Mouse (Mus musculus): ENCODE results near the gene Pptc7. TPM values are rescaled to one million over a fixed set of nuclear protein-coding genes. Genes with fewer than 3 reads are reported as not detected.

Pptc7 gene
- polyA plus RNA-seq, 1 experiment: 20.1 TPM

DNA sequence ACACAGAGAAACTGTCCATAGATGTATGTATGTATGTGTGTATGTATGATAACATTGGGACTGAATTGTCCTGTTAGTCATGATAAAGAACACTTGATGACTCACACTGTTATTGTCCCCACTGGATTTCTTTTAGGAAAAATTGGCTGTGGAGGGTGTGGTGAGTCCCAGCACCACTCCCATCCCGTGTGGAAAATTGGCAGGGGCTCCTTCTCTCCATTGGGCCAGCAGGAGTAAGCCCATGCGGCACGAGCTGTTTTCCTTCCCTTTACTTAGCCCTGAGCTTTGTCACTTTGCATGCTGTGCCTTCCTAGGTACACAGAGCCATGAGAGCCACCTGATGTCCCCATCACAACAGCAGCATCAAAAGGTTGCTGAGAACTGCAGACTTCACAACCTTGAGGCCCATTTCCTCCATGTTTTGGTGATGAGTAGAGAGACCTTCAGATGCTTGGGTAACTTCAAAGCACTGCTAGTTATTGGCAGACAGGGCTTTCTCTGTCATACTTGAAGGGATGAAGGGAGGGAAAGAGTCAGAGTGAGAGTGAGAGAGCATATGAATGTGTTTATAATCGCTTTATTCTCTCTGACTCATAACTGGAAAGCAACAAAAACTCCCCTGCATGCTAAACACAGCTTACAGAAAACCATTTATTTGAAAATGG lies 4.1 kb downstream of the Pptc7 start:
- H3K4me3 ChIP-seq (ENCODE audit: low read depth, low read length): no peak overlapping the region
- H3K4me1 ChIP-seq (ENCODE audit: control insufficient read depth, insufficient read depth, insufficient read length, low read length): peaks cover 43% of the 10 kb centered on the region; the same call in 1 of the 2 replicates
- H3K36me3 ChIP-seq (ENCODE audit: control insufficient read depth, insufficient read depth, low read length): peaks cover 7% of the 10 kb centered on the region; the same call in 1 of the 2 replicates
- no peaks in the 10 kb centered on the region for H3K27me3 ChIP-seq (ENCODE audit: control insufficient read depth, insufficient read depth, low read length)
- whole genome bisulfite sequencing: 40% methylated on average over 4 of the region's 4 CpGs
- TF ChIP-seq POLR2A (IDR thresholded peaks at IDR 0.05; ENCODE audit: low read depth, low read length) (no peak), CTCF (IDR thresholded peaks at IDR 0.05; ENCODE audit: extremely low read depth, insufficient read length, insufficient replicate concordance, low read depth, low read length) (no peak)
- peak overlapping the region; percentile 11; the same call in 1 of the 2 replicates for H3K27ac ChIP-seq (ENCODE audit: insufficient read depth, low read depth, low read length)

DNA sequence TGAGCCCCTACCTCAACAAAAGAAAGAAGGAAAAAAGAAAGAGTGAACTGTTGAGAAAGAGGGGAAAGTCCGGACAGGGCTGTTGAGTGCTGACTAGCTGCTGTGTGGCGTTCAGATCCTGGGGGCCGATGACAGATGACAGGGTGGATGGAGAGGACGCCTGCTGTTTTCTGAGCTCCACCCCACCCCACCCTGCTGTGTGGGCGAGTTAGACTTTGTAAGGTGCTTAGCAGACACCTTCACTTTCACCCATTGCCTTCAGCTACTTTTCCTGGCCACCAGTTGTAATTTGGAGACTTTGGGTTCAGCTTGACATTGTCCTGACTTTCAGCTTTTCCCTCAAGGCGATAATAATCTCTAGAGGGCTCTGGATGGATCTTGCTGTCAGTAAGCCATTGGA lies 7.0 kb downstream of the Pptc7 start:
- Histone ChIP-seq H3K4me3 (ENCODE audit: low read depth, low read length) (no peak overlapping the region), H3K27ac (ENCODE audit: insufficient read depth, low read depth, low read length) (peak overlapping the region; percentile 78), H3K36me3 (ENCODE audit: control insufficient read depth, insufficient read depth, low read length) (peaks cover 7% of the 10 kb centered on the region; the same call in 1 of the 2 replicates), H3K4me1 (ENCODE audit: control insufficient read depth, insufficient read depth, insufficient read length, low read length) (peaks cover 52% of the 10 kb centered on the region; the same call in 1 of the 2 replicates), H3K27me3 (ENCODE audit: control insufficient read depth, insufficient read depth, low read length) (no peaks in the 10 kb centered on the region)
- WGBS: 30% methylated on average over 6 of the region's 6 CpGs
- TF ChIP-seq CTCF (IDR thresholded peaks at IDR 0.05; ENCODE audit: extremely low read depth, insufficient read length, insufficient replicate concordance, low read depth, low read length) (no peak), POLR2A (IDR thresholded peaks at IDR 0.05; ENCODE audit: low read depth, low read length) (no peak)

DNA sequence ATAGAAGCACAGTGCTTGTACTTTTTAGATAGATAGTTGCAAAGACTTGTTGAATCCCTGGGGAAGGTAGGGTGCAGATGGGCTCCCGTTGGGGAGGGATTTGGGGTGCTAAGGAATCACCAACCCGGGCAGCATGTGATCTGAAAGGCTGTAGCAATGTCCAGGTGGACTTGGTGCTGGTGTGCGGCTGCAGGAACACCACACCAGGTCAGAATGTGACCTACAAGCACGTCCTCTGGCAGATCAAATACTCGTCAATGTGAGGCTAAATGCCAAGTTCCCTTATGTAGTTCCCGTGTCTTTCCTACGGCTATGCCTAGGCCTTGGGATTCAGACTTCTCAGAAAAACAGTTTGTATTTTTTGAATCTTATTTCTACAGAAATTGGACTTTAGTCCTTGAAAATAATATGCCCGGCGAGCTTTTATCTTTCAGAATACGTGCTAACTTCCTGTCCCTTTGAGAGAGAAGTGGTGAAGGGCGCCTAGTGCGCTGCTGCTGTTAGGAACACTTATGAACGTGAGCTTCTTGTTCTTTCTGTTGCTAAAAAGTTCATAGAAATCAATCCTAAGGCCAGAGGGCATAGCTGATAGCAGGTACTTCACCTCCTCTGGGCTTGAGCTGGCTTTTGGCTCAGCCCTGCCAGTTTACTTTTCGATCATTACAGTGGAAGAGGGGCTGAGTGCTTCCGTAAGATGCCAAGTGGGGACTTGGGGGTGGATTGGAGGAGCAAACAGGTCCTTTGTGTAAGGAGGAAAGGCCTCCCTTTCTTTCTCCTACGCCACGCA lies 7.6 kb downstream of the Pptc7 start:
- Histone ChIP-seq H3K4me1 (ENCODE audit: control insufficient read depth, insufficient read depth, insufficient read length, low read length) (peaks cover 50% of the 10 kb centered on the region), H3K4me3 (ENCODE audit: low read depth, low read length) (peak overlapping the region; percentile 13; the same call in 1 of the 2 replicates), H3K36me3 (ENCODE audit: control insufficient read depth, insufficient read depth, low read length) (peaks cover 7% of the 10 kb centered on the region; the same call in 1 of the 2 replicates), H3K27ac (ENCODE audit: insufficient read depth, low read depth, low read length) (peak overlapping the region; percentile 78), H3K27me3 (ENCODE audit: control insufficient read depth, insufficient read depth, low read length) (no peaks in the 10 kb centered on the region)
- 23% methylated on average over 17 of the region's 17 CpGs for WGBS
- no peak for TF ChIP-seq POLR2A (IDR thresholded peaks at IDR 0.05; ENCODE audit: low read depth, low read length)
- no peak for TF ChIP-seq CTCF (IDR thresholded peaks at IDR 0.05; ENCODE audit: extremely low read depth, insufficient read length, insufficient replicate concordance, low read depth, low read length)

DNA sequence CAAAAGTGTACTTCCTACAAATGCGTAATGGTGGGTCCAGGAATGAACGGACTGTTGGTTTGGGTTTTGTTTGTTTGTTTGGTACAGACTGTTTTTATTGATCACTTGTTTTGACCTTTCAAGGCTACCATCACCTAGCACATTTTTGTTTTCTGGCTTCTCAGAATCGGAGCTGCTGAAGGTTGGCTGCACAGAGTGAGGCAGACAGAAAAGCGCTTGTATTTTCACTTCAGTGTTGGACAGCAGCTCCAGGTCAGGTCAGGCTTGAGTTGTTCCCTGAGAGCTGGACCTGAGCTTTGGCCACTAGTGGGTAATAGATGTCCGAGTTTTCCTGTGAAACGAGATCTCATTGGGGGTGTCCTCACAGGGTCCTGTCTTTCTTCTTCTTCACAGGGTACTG lies 9.0 kb downstream of the Pptc7 start:
- no peaks in the 10 kb centered on the region for H3K27me3 ChIP-seq (ENCODE audit: control insufficient read depth, insufficient read depth, low read length)
- peaks cover 39% of the 10 kb centered on the region for H3K4me1 ChIP-seq (ENCODE audit: control insufficient read depth, insufficient read depth, insufficient read length, low read length)
- no peak overlapping the region for H3K27ac ChIP-seq (ENCODE audit: insufficient read depth, low read depth, low read length)
- H3K4me3 ChIP-seq (ENCODE audit: low read depth, low read length): no peak overlapping the region
- 80% methylated on average over 6 of the region's 6 CpGs for whole genome bisulfite sequencing
- peaks cover 7% of the 10 kb centered on the region; the same call in 1 of the 2 replicates for H3K36me3 ChIP-seq (ENCODE audit: control insufficient read depth, insufficient read depth, low read length)
- TF ChIP-seq CTCF (IDR thresholded peaks at IDR 0.05; ENCODE audit: extremely low read depth, insufficient read length, insufficient replicate concordance, low read depth, low read length): no peak
- TF ChIP-seq POLR2A (IDR thresholded peaks at IDR 0.05; ENCODE audit: low read depth, low read length): no peak

DNA sequence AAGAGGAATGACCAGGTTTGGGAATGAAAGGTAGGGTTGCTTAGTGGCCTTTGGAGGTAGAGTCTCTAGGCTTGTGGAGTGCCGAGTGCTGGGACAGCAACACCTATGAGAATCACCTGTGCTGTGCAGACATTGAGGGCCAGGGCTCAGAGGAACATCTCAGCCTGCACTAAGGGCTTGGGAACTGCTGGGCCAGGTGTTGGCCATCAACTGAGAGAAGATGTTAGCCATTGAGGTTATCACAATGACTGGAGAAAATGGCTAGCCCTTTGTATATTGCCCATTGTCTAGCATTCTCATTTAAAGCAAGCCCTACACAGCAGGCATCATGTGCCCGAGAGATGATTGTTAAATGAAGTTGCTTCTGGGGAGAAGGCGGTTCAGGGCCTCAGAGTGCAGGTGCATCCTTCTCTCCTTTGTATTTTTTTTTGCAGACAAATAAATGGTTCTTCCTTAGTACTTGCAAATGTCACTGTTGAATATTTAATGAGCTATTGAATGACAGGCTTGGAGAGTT lies 10.1 kb downstream of the Pptc7 start:
- WGBS: 91% methylated on average over 3 of the region's 3 CpGs
- H3K27ac ChIP-seq (ENCODE audit: insufficient read depth, low read depth, low read length): no peak overlapping the region
- peaks cover 5% of the 10 kb centered on the region; the same call in 1 of the 2 replicates for H3K36me3 ChIP-seq (ENCODE audit: control insufficient read depth, insufficient read depth, low read length)
- peaks cover 34% of the 10 kb centered on the region for H3K4me1 ChIP-seq (ENCODE audit: control insufficient read depth, insufficient read depth, insufficient read length, low read length)
- H3K4me3 ChIP-seq (ENCODE audit: low read depth, low read length): no peak overlapping the region
- H3K27me3 ChIP-seq (ENCODE audit: control insufficient read depth, insufficient read depth, low read length): no peaks in the 10 kb centered on the region
- no peak for TF ChIP-seq POLR2A (IDR thresholded peaks at IDR 0.05; ENCODE audit: low read depth, low read length)
- no peak for TF ChIP-seq CTCF (IDR thresholded peaks at IDR 0.05; ENCODE audit: extremely low read depth, insufficient read length, insufficient replicate concordance, low read depth, low read length)

DNA sequence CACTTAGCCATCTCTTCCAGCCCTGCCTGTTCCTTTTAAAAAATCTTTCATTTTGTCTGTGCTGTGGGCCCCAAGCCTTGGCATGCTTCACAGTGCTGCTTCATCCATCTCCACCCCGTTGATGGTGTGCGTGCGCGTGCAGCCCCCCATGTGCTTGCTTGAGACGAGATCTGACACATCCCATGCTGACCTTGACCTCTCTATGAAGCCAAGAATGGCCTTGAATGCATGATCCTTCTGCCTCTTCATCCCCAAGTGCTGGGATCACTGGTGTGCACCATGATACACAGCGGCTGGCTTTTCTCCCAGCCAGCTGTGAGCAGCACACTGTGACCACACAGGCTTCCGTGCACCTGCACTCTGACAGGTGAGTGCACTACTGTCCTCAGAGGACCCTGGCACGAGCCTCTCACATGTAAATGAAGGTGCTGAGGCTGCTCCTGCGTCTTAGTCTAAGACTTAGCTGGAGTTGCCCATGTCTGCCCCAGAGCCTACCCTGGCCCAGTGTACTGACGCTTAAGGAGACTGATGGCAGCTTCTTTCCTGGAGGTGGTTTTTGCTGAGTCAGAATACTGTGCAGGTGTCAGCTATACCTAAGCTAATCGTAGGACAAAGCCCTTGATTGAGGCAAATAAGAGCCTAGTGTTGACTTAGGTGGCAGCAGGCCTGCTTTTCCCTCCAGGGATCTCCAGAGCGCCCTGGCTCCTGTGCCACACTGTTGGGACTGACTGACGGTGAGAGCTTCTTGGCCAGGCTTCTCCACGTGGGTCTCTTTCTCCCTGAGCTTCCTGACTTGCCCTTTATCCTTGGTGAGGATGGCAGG lies 11.2 kb downstream of the Pptc7 start:
- Histone ChIP-seq H3K4me3 (ENCODE audit: low read depth, low read length) (no peak overlapping the region), H3K36me3 (ENCODE audit: control insufficient read depth, insufficient read depth, low read length) (peaks cover 5% of the 10 kb centered on the region; the same call in 1 of the 2 replicates), H3K27me3 (ENCODE audit: control insufficient read depth, insufficient read depth, low read length) (no peaks in the 10 kb centered on the region), H3K4me1 (ENCODE audit: control insufficient read depth, insufficient read depth, insufficient read length, low read length) (peaks cover 34% of the 10 kb centered on the region), H3K27ac (ENCODE audit: insufficient read depth, low read depth, low read length) (no peak overlapping the region)
- WGBS: 50% methylated on average over 14 of the region's 14 CpGs
- TF ChIP-seq POLR2A (IDR thresholded peaks at IDR 0.05; ENCODE audit: low read depth, low read length) (no peak), CTCF (IDR thresholded peaks at IDR 0.05; ENCODE audit: extremely low read depth, insufficient read length, insufficient replicate concordance, low read depth, low read length) (no peak)

Measured in small intestine, adult 2 months (tissue).